Mouse (Mus musculus) midbrain, postnatal 0 days (tissue): ENCODE data around the gene Nodal. TPM values are rescaled to one million over a fixed set of nuclear protein-coding genes. Genes with fewer than 3 reads are reported as not detected.

Source experiments
- ATAC-seq: fragments of 200-750 bp; cut with Nextera tagmentation; 2 replicates; pipeline ENCODE4 v1.8.0; 2017; ENCODE audit warnings: moderate number of reproducible peaks, mild to moderate bottlenecking, moderate TSS enrichment, moderate library complexity; ENCODE audit not compliant: low FRiP score
- DNase-seq: peaks from one replicate; pipeline ENCODE4 v3.0.0-alpha.2; 2015; ENCODE audit warnings: low spot score
- H3K27ac ChIP-seq: fragments of 300-500 bp; sonication (generic); 2 replicates; pipeline ENCODE4 v1.5.1; 2014; ENCODE audit warnings: low read depth, mild to moderate bottlenecking, low read length, mixed read lengths
- H3K27me3 ChIP-seq: fragments of 300-500 bp; sonication (generic); 2 replicates; pipeline ENCODE4 v1.6.1; 2014; ENCODE audit warnings: low read length, control low read depth, mixed read lengths; ENCODE audit not compliant: insufficient read depth
- H3K36me3 ChIP-seq: fragments of 300-500 bp; sonication (generic); 2 replicates; pipeline ENCODE4 v1.6.1; 2014; ENCODE audit warnings: low read length, control low read depth, mixed read lengths; ENCODE audit not compliant: insufficient read depth
- H3K4me1 ChIP-seq: fragments of 300-500 bp; sonication (generic); 2 replicates; pipeline ENCODE4 v1.6.1; 2014; ENCODE audit warnings: mild to moderate bottlenecking, control low read depth, antibody characterized with exemption, low read length, mixed read lengths; ENCODE audit not compliant: insufficient read depth
- H3K4me2 ChIP-seq: fragments of 300-500 bp; sonication (generic); 2 replicates; pipeline ENCODE4 v1.6.1; 2014; ENCODE audit warnings: low read depth, mild to moderate bottlenecking, low read length, mixed read lengths; ENCODE audit not compliant: poor library complexity, severe bottlenecking
- H3K4me3 ChIP-seq: fragments of 300-500 bp; sonication (generic); 2 replicates; pipeline ENCODE4 v1.5.1; 2014; ENCODE audit warnings: low read depth, mild to moderate bottlenecking, low read length, moderate library complexity
- H3K9ac ChIP-seq: fragments of 300-500 bp; sonication (generic); replicated peaks from 2 replicates; pipeline ENCODE4 v1.6.1; 2014; ENCODE audit warnings: mild to moderate bottlenecking, low read length, moderate library complexity, mixed read lengths; ENCODE audit not compliant: poor library complexity, severe bottlenecking
- H3K9me3 ChIP-seq: fragments of 300-500 bp; sonication (generic); 2 replicates; pipeline ENCODE4 v1.6.1; 2016; ENCODE audit warnings: low read length, control low read depth
- CTCF ChIP-seq: IDR thresholded peaks from 2 replicates; pipeline ENCODE4 v1.5.1; 2016; ENCODE audit warnings: antibody characterized with exemption, mild to moderate bottlenecking
- WGBS: fragments of 180-500 bp; shearing (Covaris S2); extraction: QIAGEN DNeasy Blood & Tissue Kit; methylation state at CpG from one replicate; pipeline ENCODE4 v1.1.7; 2014; 5-methylcytosine and 5-hydroxymethylcytosine counted together
- polyA plus RNA-seq: library from polyadenylated mRNA; unstranded; fragments of >200 nt; fragmentation: Nextera tagmentation; extraction: Ambion mirVana; gene quantifications from 2 replicates; pipeline ENCODE4 v1.2.1, GENCODE M21; 2015
- total RNA-seq: library from RNA; depleted of rRNA; stranded (reverse); fragments of >200 nt; gene quantifications from 2 replicates; pipeline ENCODE4 v1.2.3, GENCODE M21; 2014

Gene Nodal
- total and polyA plus RNA-seq, 2 experiments from 2014 or later: 0.37 to 0.38 TPM

DNA sequence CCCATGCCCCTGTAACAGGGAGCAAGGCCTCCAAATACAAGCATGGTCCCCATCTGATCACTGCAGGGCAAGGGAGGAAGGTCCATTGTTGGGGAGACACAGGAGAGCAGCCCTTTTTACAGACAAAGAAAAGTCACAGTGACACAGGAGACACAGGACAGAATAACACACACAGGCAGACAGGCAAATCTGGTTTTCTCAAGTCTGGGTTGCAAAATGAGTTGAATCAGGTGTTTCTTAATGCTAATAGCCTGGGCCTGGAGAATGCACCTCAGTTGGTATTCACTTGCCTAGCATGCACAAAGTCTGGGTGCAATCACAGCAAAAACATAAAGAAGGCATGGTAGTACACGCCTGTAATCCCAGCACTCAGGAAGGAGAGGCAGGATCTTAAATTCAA is 26.1 kb downstream of the Nodal start:
- 81% methylated on average over 1 of the region's 1 CpGs for WGBS
- ATAC-seq: no peak
- Histone ChIP-seq H3K36me3 (no peaks in the 10 kb centered on the region), H3K27ac (no peak overlapping the region), H3K9me3 (no peaks in the 10 kb centered on the region), H3K9ac (no peak overlapping the region), H3K4me2 (no peak overlapping the region), H3K27me3 (no peaks in the 10 kb centered on the region), H3K4me1 (peaks cover 4% of the 10 kb centered on the region; the same call in 1 of the 2 replicates), H3K4me3 (no peak overlapping the region)
- no peak for DNase-seq
- TF ChIP-seq CTCF: no peak

- no peak for TF ChIP-seq CTCF
- H3K4me2 ChIP-seq: no peak overlapping the region
- ATAC-seq (no peak), DNase-seq (no peak)
- 82% methylated on average over 3 of the region's 3 CpGs for WGBS
- H3K36me3 ChIP-seq: no peaks in the 10 kb centered on the region; the same call in 1 of the 2 replicates
- H3K4me1 ChIP-seq: peaks cover 11% of the 10 kb centered on the region; the same call in 1 of the 2 replicates
- no peak overlapping the region for H3K9ac ChIP-seq
- no peak overlapping the region for H3K4me3 ChIP-seq
- H3K27me3 ChIP-seq: no peaks in the 10 kb centered on the region
- H3K27ac ChIP-seq: no peak overlapping the region
- no peaks in the 10 kb centered on the region for H3K9me3 ChIP-seq
Observed at GRCm38 (mm10) chr10:61445016-61445415, 27.2 kb downstream of the Nodal start.

DNA sequence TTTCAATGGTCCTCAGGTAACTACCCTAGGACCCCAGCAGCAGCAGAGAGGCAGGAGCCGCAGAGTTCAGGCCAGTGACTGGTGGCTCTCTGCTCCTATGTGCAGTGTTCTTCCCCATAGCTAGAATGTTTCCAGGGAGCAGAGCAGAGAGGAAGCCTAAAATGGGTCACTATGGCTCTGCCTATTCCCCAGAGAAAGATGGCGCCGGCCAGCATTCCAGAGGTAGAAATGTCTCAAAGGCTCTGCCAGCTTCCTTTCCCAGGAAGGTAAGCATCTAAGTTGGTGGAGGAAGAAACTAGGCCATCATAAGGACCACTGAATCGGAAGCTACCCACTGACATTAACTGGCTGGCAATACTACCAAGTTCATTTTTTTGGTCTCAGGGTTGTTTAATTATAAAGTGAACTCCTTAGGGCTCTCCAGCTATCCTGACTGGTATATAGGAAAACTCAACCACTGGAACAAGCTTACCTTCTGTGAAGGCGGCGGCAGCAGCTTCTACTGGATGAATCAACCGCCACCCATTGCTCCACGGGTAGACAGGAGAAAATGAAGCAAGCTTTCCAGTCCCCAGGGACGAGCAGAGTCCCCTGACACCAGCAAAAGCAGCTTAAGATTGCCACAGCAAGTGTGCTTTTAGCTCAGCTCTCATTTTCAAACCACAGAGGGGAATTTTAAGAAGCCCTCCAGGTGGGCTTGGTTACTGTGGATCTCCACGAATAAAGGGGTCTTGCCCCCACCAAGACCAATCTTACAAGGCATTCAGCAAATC is 30.0 kb downstream of the Nodal start:
- TF ChIP-seq CTCF: no peak
- Histone ChIP-seq H3K27me3 (no peaks in the 10 kb centered on the region), H3K27ac (no peak overlapping the region; the same call in 1 of the 2 replicates), H3K36me3 (no peaks in the 10 kb centered on the region; the same call in 1 of the 2 replicates), H3K4me3 (no peak overlapping the region), H3K9ac (no peak overlapping the region), H3K4me2 (no peak overlapping the region), H3K9me3 (no peaks in the 10 kb centered on the region), H3K4me1 (peaks cover 13% of the 10 kb centered on the region; the same call in 1 of the 2 replicates)
- no peak for ATAC-seq
- no peak for DNase-seq
- WGBS: 72% methylated on average over 10 of the region's 10 CpGs

GRCm38 (mm10) chr10:61448834-61449233 is 31.1 kb downstream of the Nodal start:
- Histone ChIP-seq H3K4me1 (peaks cover 13% of the 10 kb centered on the region; the same call in 1 of the 2 replicates), H3K36me3 (no peaks in the 10 kb centered on the region; the same call in 1 of the 2 replicates), H3K9me3 (no peaks in the 10 kb centered on the region), H3K9ac (no peak overlapping the region), H3K27ac (no peak overlapping the region), H3K4me2 (no peak overlapping the region), H3K27me3 (no peaks in the 10 kb centered on the region), H3K4me3 (no peak overlapping the region)
- ATAC-seq (no peak), DNase-seq (no peak)
- TF ChIP-seq CTCF: no peak
- 88% methylated on average over 3 of the region's 3 CpGs for WGBS

- H3K4me2 ChIP-seq: peak overlapping the region; percentile 73
- H3K36me3 ChIP-seq: no peaks in the 10 kb centered on the region; the same call in 1 of the 2 replicates
- TF ChIP-seq CTCF: no peak
- peaks cover 9% of the 10 kb centered on the region; the same call in 1 of the 2 replicates for H3K4me1 ChIP-seq
- DNase-seq: peak; percentile 40
- WGBS: 8% methylated on average over 8 of the region's 8 CpGs
- peak overlapping the region; percentile 84 for H3K9ac ChIP-seq
- no peaks in the 10 kb centered on the region for H3K27me3 ChIP-seq
- peak overlapping the region; percentile 77; the same call in 1 of the 2 replicates for H3K27ac ChIP-seq
- peak overlapping the region; percentile 75 for H3K4me3 ChIP-seq
- ATAC-seq: no peak
- H3K9me3 ChIP-seq: no peaks in the 10 kb centered on the region
Observed at GRCm38 (mm10) chr10:61451463-61451930, 33.7 kb downstream of the Nodal start.

DNA sequence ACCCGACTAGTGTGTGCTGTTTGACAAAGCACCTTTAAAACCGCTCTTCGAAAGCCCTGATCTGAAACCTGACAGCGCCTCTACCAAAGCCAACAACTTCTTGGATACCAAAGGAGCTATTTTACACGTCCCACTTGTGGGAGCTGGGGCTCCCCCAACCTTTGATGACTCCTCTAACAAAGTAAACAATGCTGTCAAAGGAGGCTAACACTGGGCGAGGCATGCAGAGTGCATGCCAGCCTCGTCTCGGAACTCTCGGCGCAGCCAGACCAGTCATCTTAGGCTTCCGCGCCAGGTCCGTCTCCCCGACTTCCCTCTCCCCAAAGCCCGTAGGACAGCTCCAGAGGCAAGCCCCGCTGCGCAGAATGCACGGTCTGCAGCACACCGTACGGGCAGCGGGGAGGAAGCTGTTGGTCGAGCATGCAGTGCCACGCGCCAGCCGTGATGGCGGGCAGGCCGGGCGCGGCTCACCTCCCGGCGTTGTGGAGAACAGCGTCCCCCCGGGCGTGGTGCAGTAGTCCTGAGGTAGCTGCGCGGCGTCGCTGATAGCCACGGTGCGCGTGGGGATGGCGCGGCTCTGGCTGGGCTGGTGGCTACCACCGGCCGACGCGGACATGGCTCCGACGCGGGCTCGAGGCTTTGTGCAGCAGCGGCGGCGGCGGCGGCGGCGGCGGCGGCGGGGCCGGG is 34.3 kb downstream of the Nodal start:
- peak overlapping the region; percentile 73 for H3K4me2 ChIP-seq
- peaks cover 9% of the 10 kb centered on the region; the same call in 1 of the 2 replicates for H3K4me1 ChIP-seq
- H3K9me3 ChIP-seq: no peaks in the 10 kb centered on the region
- H3K27ac ChIP-seq: peak overlapping the region; percentile 77
- peak; percentile 73 for ATAC-seq
- H3K27me3 ChIP-seq: no peaks in the 10 kb centered on the region
- peak overlapping the region; percentile 75 for H3K4me3 ChIP-seq
- peak overlapping the region; percentile 84 for H3K9ac ChIP-seq
- no peaks in the 10 kb centered on the region; the same call in 1 of the 2 replicates for H3K36me3 ChIP-seq
- DNase-seq: peak; percentile 25
- TF ChIP-seq CTCF: peak; percentile 19; the same call in 1 of the 2 replicates
- WGBS: under 1% methylated on average over 54 of the region's 62 CpGs
